Mouse (Mus musculus) heart, embryonic 16.5 days (tissue): ENCODE measurements around the gene Cux1. TPM values are rescaled to one million over a fixed set of nuclear protein-coding genes. Genes with fewer than 3 reads are reported as not detected.
A peak's percentile ranks its signal among the peaks of the same experiment; 100 is the strongest.

ENCODE experiments used
- ATAC-seq: fragments of 200-750 bp; cut with Nextera tagmentation; replicated peaks from 2 replicates; pipeline ENCODE4 v1.8.0; 2017; ENCODE audit warnings: moderate number of reproducible peaks; ENCODE audit not compliant: insufficient read depth, low FRiP score; ENCODE audit errors: extremely low read depth
- H3K27ac ChIP-seq: fragments of 300-500 bp; sonication (generic); 2 replicates; pipeline ENCODE4 v1.5.1; 2014; ENCODE audit warnings: mild to moderate bottlenecking, low read length, control low read depth, moderate library complexity
- H3K27me3 ChIP-seq: fragments of 300-500 bp; sonication (generic); 2 replicates; pipeline ENCODE4 v1.6.1; 2014; ENCODE audit warnings: low read length, mixed read lengths; ENCODE audit not compliant: control insufficient read depth, insufficient read depth
- H3K36me3 ChIP-seq: fragments of 300-500 bp; sonication (generic); 2 replicates; pipeline ENCODE4 v1.6.1; 2014; ENCODE audit not compliant: control insufficient read depth, insufficient read depth
- H3K4me1 ChIP-seq: fragments of 300-500 bp; sonication (generic); 2 replicates; pipeline ENCODE4 v1.6.1; 2014; ENCODE audit warnings: low read length, mixed read lengths; ENCODE audit not compliant: control insufficient read depth, insufficient read depth
- H3K4me2 ChIP-seq: fragments of 300-500 bp; sonication (generic); 2 replicates; pipeline ENCODE4 v1.6.1; 2014; ENCODE audit warnings: low read depth, mild to moderate bottlenecking, control low read depth, low read length
- H3K4me3 ChIP-seq: fragments of 300-500 bp; sonication (generic); 2 replicates; pipeline ENCODE4 v1.5.1; 2014; ENCODE audit warnings: mild to moderate bottlenecking, control low read depth, low read length
- H3K9ac ChIP-seq: fragments of 300-500 bp; sonication (generic); 2 replicates; pipeline ENCODE4 v1.6.1; 2014; ENCODE audit warnings: low read length, control low read depth
- H3K9me3 ChIP-seq: fragments of 300-500 bp; sonication (generic); replicated peaks from 2 replicates; pipeline ENCODE4 v1.6.1; 2016; ENCODE audit warnings: low read length; ENCODE audit not compliant: control insufficient read depth
- WGBS: fragments of 180-500 bp; shearing (Covaris S2); extraction: QIAGEN DNeasy Blood & Tissue Kit; methylation state at CpG from one replicate; pipeline ENCODE4 v1.1.7; 2014; 5-methylcytosine and 5-hydroxymethylcytosine counted together
- polyA plus RNA-seq: library from polyadenylated mRNA; unstranded; fragments of >200 nt; fragmentation: Nextera tagmentation; extraction: Ambion mirVana; gene quantifications from 2 replicates; pipeline ENCODE4 v1.2.1, GENCODE M21; 2015

Cux1 gene
- polyA plus RNA-seq, 1 experiment from 2014 or later: 89.0 TPM

DNA sequence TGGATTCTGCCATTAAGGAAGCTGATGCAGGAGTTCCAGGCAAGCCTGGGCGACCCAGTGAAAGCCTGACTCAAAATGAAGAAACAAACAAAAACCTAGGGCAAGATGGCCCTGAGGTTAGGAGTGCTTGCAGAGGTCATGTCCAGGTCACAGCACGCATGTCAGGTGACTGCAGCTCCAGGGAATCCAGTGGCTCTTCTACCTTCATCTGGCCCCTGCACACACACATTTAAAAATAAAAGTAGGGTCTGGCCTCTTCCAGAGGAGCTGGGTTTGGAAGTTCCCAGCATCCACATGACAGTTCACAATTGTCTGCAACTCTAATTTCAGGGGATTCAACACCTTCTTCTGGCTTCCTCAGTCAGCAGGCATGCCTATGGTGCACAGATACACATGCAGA is 21.7 kb upstream of the Cux1 start:
- no peaks in the 10 kb centered on the region for H3K27me3 ChIP-seq
- H3K36me3 ChIP-seq: no peaks in the 10 kb centered on the region
- no peak overlapping the region for H3K27ac ChIP-seq
- H3K9ac ChIP-seq: no peak overlapping the region
- H3K4me1 ChIP-seq: no peaks in the 10 kb centered on the region
- no peaks in the 10 kb centered on the region for H3K9me3 ChIP-seq
- H3K4me2 ChIP-seq: no peak overlapping the region
- no peak overlapping the region for H3K4me3 ChIP-seq
- 54% methylated on average over 2 of the region's 2 CpGs for WGBS
- no peak for ATAC-seq

DNA sequence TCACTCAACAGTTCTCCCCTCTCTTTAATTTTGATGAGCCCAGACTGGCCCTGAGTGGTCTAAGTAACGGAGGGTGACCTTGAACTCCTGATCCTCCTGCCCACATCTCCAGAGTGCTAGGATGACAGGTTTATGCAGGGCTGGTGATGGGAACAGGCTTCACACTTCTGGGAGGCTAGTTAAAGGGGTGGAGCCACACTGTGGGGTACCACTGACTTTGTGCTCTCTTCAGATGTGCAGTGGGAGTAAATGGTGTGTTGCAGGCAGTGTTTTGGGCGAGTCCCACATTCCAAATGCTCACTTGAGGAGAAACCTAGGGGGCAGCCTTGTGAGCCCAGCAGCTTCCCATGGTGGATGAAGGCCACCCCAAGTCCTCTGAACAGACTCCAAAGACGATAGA is 21.2 kb upstream of the Cux1 start:
- H3K27ac ChIP-seq: no peak overlapping the region
- no peaks in the 10 kb centered on the region for H3K9me3 ChIP-seq
- WGBS: 62% methylated on average over 3 of the region's 3 CpGs
- H3K27me3 ChIP-seq: no peaks in the 10 kb centered on the region
- no peak for ATAC-seq
- no peaks in the 10 kb centered on the region for H3K36me3 ChIP-seq
- H3K4me2 ChIP-seq: no peak overlapping the region
- no peak overlapping the region for H3K4me3 ChIP-seq
- no peaks in the 10 kb centered on the region for H3K4me1 ChIP-seq
- no peak overlapping the region for H3K9ac ChIP-seq

DNA sequence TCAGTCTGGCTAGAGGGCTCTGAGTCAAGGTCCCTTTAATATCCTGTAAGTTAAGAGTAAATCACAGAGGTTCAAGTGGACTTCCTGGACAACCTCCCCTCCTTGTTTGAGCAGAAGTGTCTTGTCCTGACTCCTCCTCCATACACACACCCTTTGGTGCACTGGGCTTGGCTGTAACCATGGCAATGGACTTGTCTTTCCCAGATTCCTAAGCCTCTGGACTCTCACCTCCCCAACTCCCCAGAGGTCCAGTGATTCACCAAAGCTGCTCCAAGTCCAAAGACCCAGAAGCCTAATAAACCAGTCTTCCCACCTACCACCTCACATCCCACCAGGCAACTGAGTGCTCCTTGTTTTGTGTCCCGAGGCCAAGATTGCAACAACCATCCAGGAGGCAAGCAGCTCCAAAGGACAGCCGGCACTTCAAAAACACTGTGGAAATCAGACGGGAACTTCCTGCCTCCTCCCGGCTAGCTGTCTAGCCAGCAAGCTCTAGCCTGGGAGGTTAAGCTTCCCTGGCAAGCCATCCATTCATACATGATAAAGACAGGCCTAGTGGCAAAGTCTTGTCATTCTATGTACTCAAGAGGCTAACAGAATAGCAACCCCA is 17.5 kb upstream of the Cux1 start:
- 27% methylated on average over 4 of the region's 4 CpGs for WGBS
- Histone ChIP-seq H3K9me3 (peaks cover 3% of the 10 kb centered on the region), H3K9ac (no peak overlapping the region), H3K36me3 (no peaks in the 10 kb centered on the region), H3K27me3 (peaks cover 13% of the 10 kb centered on the region), H3K4me2 (no peak overlapping the region), H3K4me3 (no peak overlapping the region), H3K4me1 (peaks cover 7% of the 10 kb centered on the region), H3K27ac (no peak overlapping the region)
- no peak for ATAC-seq

DNA sequence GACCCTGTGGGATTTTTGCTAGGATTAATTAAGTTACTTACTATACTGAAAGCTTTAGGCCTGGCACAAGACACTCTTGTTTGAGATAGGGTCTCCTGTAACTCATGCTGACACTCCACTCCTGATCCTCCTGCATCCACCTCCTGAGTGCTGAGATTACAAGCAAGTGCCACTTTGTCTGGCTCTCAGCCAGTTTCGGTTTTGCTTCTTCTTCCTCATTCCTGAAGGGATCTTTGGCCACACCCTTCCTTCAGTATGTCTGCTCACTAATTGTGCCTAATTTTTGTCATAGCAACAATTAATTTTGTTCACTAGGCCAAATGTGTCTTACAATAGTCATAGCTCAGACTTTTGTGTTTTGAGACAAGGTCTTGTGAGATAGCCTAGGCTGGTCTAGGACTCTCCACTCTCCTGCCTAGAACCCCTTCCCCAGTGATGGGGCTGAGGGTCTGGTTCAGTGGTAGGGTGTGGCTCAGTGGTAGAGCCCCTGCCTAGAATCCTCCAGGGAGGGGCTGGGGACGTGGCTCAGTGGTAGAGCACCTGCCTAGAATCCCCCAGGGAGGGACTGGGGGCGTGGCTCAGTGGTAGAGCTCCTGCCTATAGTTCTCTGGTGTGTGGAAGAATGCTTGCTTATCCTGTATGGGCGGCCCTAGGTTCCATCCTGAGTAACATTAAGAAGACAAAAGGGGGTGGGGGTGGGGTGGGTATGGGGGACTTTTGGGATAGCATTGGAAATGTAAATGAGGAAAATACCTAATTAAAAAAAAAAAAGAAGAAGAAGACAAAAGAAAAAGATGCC is 16.6 kb upstream of the Cux1 start:
- Histone ChIP-seq H3K4me2 (no peak overlapping the region), H3K27me3 (peaks cover 20% of the 10 kb centered on the region), H3K27ac (no peak overlapping the region), H3K4me3 (no peak overlapping the region), H3K4me1 (peaks cover 7% of the 10 kb centered on the region), H3K9ac (no peak overlapping the region), H3K9me3 (peaks cover 3% of the 10 kb centered on the region), H3K36me3 (no peaks in the 10 kb centered on the region)
- 74% methylated on average over 4 of the region's 4 CpGs for WGBS
- no peak for ATAC-seq

DNA sequence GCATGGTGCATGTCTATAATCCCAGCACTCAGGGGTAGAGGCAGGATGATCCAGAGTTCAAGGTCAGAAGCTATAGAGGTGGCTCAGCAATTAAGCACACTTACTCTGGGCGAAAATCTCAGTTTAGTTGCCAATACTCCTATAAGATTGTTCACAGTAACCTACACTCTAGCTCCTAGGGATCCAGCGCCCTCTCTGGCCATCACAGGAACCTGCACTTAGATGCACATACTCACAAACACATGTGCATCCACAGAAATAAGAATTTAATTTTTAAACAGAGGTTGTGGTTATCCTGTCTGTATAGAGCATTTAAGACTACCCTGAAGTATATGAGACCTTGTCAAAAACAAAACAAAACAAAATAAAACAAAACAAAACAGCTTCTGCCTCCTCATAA is 16.0 kb upstream of the Cux1 start:
- no peak overlapping the region for H3K27ac ChIP-seq
- H3K27me3 ChIP-seq: peaks cover 23% of the 10 kb centered on the region
- peaks cover 7% of the 10 kb centered on the region for H3K4me1 ChIP-seq
- H3K4me2 ChIP-seq: no peak overlapping the region
- H3K36me3 ChIP-seq: no peaks in the 10 kb centered on the region
- no peak for ATAC-seq
- H3K9ac ChIP-seq: no peak overlapping the region
- H3K9me3 ChIP-seq: peaks cover 3% of the 10 kb centered on the region
- WGBS: 84% methylated on average over 2 of the region's 2 CpGs
- no peak overlapping the region for H3K4me3 ChIP-seq

DNA sequence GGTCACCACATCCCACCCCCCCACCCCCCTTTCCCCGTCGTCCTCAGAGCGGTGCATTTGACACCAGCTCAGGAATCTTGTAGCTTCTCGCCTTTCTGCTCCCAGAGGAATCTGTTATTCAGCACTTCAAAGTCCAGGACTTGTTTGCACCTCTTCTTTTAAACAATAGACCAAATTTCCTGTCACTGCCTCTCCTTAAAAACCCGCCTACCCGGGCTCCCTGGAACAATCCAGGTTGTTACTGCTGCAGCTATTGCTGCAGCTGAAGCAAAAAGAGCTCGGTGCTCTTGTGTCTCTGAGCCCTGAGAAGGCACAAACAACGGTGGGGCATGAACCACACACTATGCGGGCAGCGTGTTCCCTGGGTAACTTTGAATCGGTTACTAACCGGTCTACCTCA is 14.9 kb upstream of the Cux1 start:
- Histone ChIP-seq H3K9me3 (peaks cover 3% of the 10 kb centered on the region), H3K4me3 (peak overlapping the region; percentile 34), H3K4me2 (peak overlapping the region; percentile 58), H3K27me3 (peaks cover 23% of the 10 kb centered on the region), H3K9ac (peak overlapping the region; percentile 7; the same call in 1 of the 2 replicates), H3K36me3 (no peaks in the 10 kb centered on the region), H3K4me1 (peaks cover 7% of the 10 kb centered on the region), H3K27ac (no peak overlapping the region)
- ATAC-seq: no peak
- WGBS: 5% methylated on average over 12 of the region's 12 CpGs

DNA sequence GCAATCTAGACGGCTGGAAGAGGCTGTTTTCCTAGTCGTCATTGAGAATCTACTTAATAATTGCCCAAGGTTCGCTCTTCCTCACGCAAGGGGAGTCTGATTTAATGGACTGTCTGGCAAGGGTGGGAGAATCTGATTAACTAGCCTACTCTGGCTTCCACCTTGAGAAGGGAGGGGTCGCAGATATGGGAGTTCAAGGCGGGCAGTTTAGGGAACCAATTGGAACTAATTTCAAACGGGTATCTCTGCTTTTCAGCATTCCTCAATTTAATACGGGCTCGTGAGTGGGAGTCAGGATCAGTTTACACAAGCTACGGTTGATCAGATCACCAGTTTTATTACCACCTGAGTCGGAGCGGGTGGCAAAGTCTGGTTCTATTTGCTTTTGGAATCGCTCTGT is 14.3 kb upstream of the Cux1 start:
- Histone ChIP-seq H3K27ac (no peak overlapping the region), H3K36me3 (no peaks in the 10 kb centered on the region), H3K27me3 (peaks cover 23% of the 10 kb centered on the region), H3K9me3 (peaks cover 3% of the 10 kb centered on the region), H3K4me3 (peak overlapping the region; percentile 34), H3K9ac (peak overlapping the region; percentile 29; the same call in 1 of the 2 replicates), H3K4me1 (peaks cover 7% of the 10 kb centered on the region), H3K4me2 (peak overlapping the region; percentile 58)
- WGBS: 2% methylated on average over 13 of the region's 13 CpGs
- no peak for ATAC-seq

DNA sequence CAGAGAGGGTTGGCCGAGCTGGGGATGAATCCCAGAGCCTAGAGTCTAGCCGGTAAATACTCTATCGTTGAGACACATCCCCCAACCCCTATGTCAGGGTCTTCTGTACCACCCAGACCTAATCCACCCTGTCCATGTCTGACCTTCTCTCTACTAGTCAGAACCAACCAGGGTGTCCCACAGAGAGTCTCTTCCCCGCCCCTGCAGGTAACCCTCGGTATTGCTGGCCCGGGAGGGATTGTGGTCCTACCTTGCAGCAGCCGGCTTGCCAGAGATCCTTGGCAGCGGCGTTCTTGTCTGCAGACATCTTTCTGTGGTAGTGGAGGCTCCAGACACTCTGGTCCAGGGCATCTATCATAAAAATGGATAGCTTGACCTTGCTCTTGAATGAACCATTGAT is 13.9 kb upstream of the Cux1 start:
- Histone ChIP-seq H3K4me3 (peak overlapping the region; percentile 34), H3K4me2 (peak overlapping the region; percentile 58), H3K9me3 (peaks cover 3% of the 10 kb centered on the region), H3K27me3 (peaks cover 23% of the 10 kb centered on the region), H3K36me3 (no peaks in the 10 kb centered on the region), H3K9ac (peak overlapping the region; percentile 29; the same call in 1 of the 2 replicates), H3K4me1 (peaks cover 7% of the 10 kb centered on the region), H3K27ac (no peak overlapping the region)
- no peak for ATAC-seq
- 16% methylated on average over 9 of the region's 9 CpGs for WGBS

DNA sequence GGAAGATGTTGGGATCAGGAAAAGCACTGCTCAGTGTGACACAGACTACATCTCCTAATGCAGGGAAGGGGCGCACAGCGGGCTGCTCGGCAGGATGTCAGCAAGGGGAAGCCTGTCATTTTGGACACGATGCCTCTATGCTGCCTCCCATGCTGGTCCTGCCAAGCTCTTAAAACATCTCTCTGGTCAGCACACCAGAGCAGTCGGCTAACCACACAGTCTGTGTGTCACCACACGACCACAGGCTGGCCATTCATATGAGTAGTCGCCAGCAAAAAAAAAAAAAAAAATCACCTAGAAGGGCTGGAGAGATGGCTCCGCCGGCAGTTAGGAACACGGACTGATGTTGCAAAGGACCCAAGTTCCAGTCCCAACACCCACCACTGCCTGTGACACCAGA is 10.9 kb upstream of the Cux1 start:
- Histone ChIP-seq H3K9ac (no peak overlapping the region), H3K4me1 (peaks cover 7% of the 10 kb centered on the region), H3K27me3 (peaks cover 25% of the 10 kb centered on the region), H3K27ac (no peak overlapping the region), H3K4me2 (no peak overlapping the region), H3K4me3 (no peak overlapping the region), H3K9me3 (peaks cover 2% of the 10 kb centered on the region), H3K36me3 (no peaks in the 10 kb centered on the region)
- 30% methylated on average over 10 of the region's 10 CpGs for WGBS
- no peak for ATAC-seq
